Mouse (Mus musculus) lung, adult 2 months (tissue): ENCODE results near the gene Pard6b. TPM values are rescaled to one million over a fixed set of nuclear protein-coding genes. Genes with fewer than 3 reads are reported as not detected.

ENCODE experiments used
- DNase-seq: peaks from one replicate; pipeline ENCODE4 v3.0.0; 2022
- H3K4me1 ChIP-seq: fragments of 200-500 bp; 2 replicates; pipeline ENCODE4 v1.6.1; 2011; ENCODE audit warnings: low read length; ENCODE audit not compliant: control insufficient read depth, insufficient read depth
- H3K4me3 ChIP-seq: fragments of 200-500 bp; replicated peaks from 2 replicates; pipeline ENCODE3; 2011; ENCODE audit warnings: low read depth, mild to moderate bottlenecking, control low read depth, low read length; ENCODE audit errors: extremely low read depth
- CTCF ChIP-seq: fragments of 200-500 bp; IDR thresholded peaks from 2 replicates; pipeline ENCODE4 v1.5.1; 2011; ENCODE audit warnings: mild to moderate bottlenecking, low read length, control low read depth; ENCODE audit not compliant: insufficient read depth
- POLR2A ChIP-seq: fragments of 200-500 bp; IDR thresholded peaks from 2 replicates; pipeline ENCODE4 v1.6.1; 2011; ENCODE audit warnings: low read depth, mild to moderate bottlenecking, control low read depth, low read length, borderline replicate concordance; ENCODE audit errors: extremely low read depth
- WGBS: fragments of 180-500 bp; shearing (Covaris S2); methylation state at CpG from one replicate; pipeline ENCODE4 v1.1.7; 2018; 5-methylcytosine and 5-hydroxymethylcytosine counted together
- polyA plus RNA-seq: library from polyadenylated mRNA; depleted of rRNA; stranded (reverse); fragments of >200 nt; gene quantifications from 2 replicates; pipeline ENCODE4 v1.2.3, GENCODE M21; 2012; rRNA removed

Gene Pard6b
- polyA plus RNA-seq, 1 experiment: 60.1 TPM

- WGBS: 86% methylated on average over 8 of the region's 8 CpGs
- Histone ChIP-seq H3K4me1 (no peaks in the 10 kb centered on the region), H3K4me3 (no peak overlapping the region)
- no peak for DNase-seq
- TF ChIP-seq CTCF: no peak
- TF ChIP-seq POLR2A: no peak
These were observed 68.4 kb downstream of the Pard6b start for GRCm38 (mm10) chr2:168149241-168149640.

Other genes starting within 250 kb of the Pard6b start
- gene Ptpn1, start 148.9 kb upstream of the Pard6b start, polyA plus RNA-seq: 65.9 and 69.9 TPM in 2 replicates
- gene Ripor3, start 70.4 kb upstream of the Pard6b start, polyA plus RNA-seq: 2.3 and 5.3 TPM in 2 replicates
- 16.2 and 18.3 TPM in 2 replicates for gene Adnp, start 126.1 kb downstream of the Pard6b start, polyA plus RNA-seq
- gene Gm20716, start 149.4 kb downstream of the Pard6b start, polyA plus RNA-seq: 0.48 and 5.4 TPM in 2 replicates
- gene Dpm1, start 149.6 kb downstream of the Pard6b start, polyA plus RNA-seq: 21.4 and 25.5 TPM in 2 replicates
- 14.4 and 25.9 TPM in 2 replicates for gene Mocs3, start 149.6 kb downstream of the Pard6b start, polyA plus RNA-seq
- 0.62 and 0.71 TPM in 2 replicates for gene Kcng1, start 200.7 kb downstream of the Pard6b start, polyA plus RNA-seq